Mouse (Mus musculus) lung, postnatal 0 days (tissue): Measurements from ENCODE around the gene Calhm4.

Experiments used
- CTCF ChIP-seq: IDR thresholded peaks from 2 replicates; pipeline ENCODE4 v1.5.1; 2016; ENCODE audit warnings: antibody characterized with exemption, mild to moderate bottlenecking
- EP300 ChIP-seq: IDR thresholded peaks from 2 replicates; pipeline ENCODE4 v1.6.1; 2016; ENCODE audit warnings: antibody characterized with exemption, mild to moderate bottlenecking, control low read depth

- no peak for TF ChIP-seq CTCF
- no peak for TF ChIP-seq EP300
These were observed 25.5 kb upstream of the Calhm4 start for GRCm38 (mm10) chr10:34069606-34070005.
